Mouse (Mus musculus) lung, postnatal 0 days (tissue): ENCODE measurements at regions not wholly inside any gene's neighbourhood (a gene's known extent, or its start where the extent isn't known, plus 50 kb on each side); places are given as distances from the start of the nearest gene placed in this dataset.
A peak's percentile ranks its signal among the peaks of the same experiment; 100 is the strongest.

ENCODE experiments used
- ATAC-seq: fragments of 200-750 bp; cut with Nextera tagmentation; 2 replicates; pipeline ENCODE4 v1.8.0; 2017; ENCODE audit warnings: moderate library complexity
- DNase-seq: peaks from one replicate; pipeline ENCODE4 v3.0.0-alpha.2; 2016; ENCODE audit warnings: low spot score
- H3K27ac ChIP-seq: fragments of 300-500 bp; sonication (generic); 2 replicates; pipeline ENCODE4 v1.5.1; 2014; ENCODE audit warnings: antibody characterized with exemption, mild to moderate bottlenecking, low read length, mixed read lengths
- H3K27me3 ChIP-seq: fragments of 300-500 bp; sonication (generic); replicated peaks from 2 replicates; pipeline ENCODE4 v1.6.1; 2014; ENCODE audit warnings: low read length, mixed read lengths; ENCODE audit not compliant: insufficient read depth
- H3K36me3 ChIP-seq: fragments of 300-500 bp; sonication (generic); 2 replicates; pipeline ENCODE4 v1.6.1; 2014; ENCODE audit warnings: low read length, mixed read lengths; ENCODE audit not compliant: insufficient read depth
- H3K4me1 ChIP-seq: fragments of 300-500 bp; sonication (generic); 2 replicates; pipeline ENCODE4 v1.6.1; 2014; ENCODE audit warnings: antibody characterized with exemption, low read depth, low read length, mixed read lengths; ENCODE audit not compliant: insufficient read depth
- H3K4me2 ChIP-seq: fragments of 300-500 bp; sonication (generic); replicated peaks from 2 replicates; pipeline ENCODE4 v1.6.1; 2014; ENCODE audit warnings: low read depth, mild to moderate bottlenecking, low read length, moderate library complexity, mixed read lengths
- H3K4me3 ChIP-seq: fragments of 300-500 bp; sonication (generic); 2 replicates; pipeline ENCODE4 v1.5.1; 2014; ENCODE audit warnings: low read depth, low read length
- H3K9ac ChIP-seq: fragments of 300-500 bp; sonication (generic); replicated peaks from 2 replicates; pipeline ENCODE4 v1.6.1; 2014; ENCODE audit warnings: low read depth, mild to moderate bottlenecking
- H3K9me3 ChIP-seq: fragments of 300-500 bp; sonication (generic); 2 replicates; pipeline ENCODE4 v1.6.1; 2016; ENCODE audit warnings: low read length, mixed read lengths
- CTCF ChIP-seq: IDR thresholded peaks from 2 replicates; pipeline ENCODE4 v1.5.1; 2016; ENCODE audit warnings: antibody characterized with exemption, mild to moderate bottlenecking
- EP300 ChIP-seq: IDR thresholded peaks from 2 replicates; pipeline ENCODE4 v1.6.1; 2016; ENCODE audit warnings: antibody characterized with exemption, mild to moderate bottlenecking, control low read depth
- WGBS: fragments of 180-500 bp; shearing (Covaris S2); extraction: QIAGEN DNeasy Blood & Tissue Kit; methylation state at CpG from one replicate; pipeline ENCODE4 v1.1.7; 2014; 5-methylcytosine and 5-hydroxymethylcytosine counted together

GRCm38 (mm10) chr16:12764166-12764565, 345.3 kb upstream of the Ercc4 start:
- Histone ChIP-seq H3K4me2 (no peak overlapping the region), H3K4me1 (no peaks in the 10 kb centered on the region), H3K9ac (no peak overlapping the region), H3K9me3 (no peaks in the 10 kb centered on the region), H3K27ac (no peak overlapping the region), H3K36me3 (no peaks in the 10 kb centered on the region), H3K4me3 (no peak overlapping the region), H3K27me3 (no peaks in the 10 kb centered on the region)
- TF ChIP-seq EP300: no peak
- no peak for TF ChIP-seq CTCF
- 83% methylated on average over 1 of the region's 1 CpGs for WGBS
- no peak for DNase-seq
- no peak for ATAC-seq

GRCm38 (mm10) chr16:12764608-12765007, 344.9 kb upstream of the Ercc4 start:
- no peak for ATAC-seq

GRCm38 (mm10) chr16:12766846-12767245, 342.6 kb upstream of the Ercc4 start:
- H3K36me3 ChIP-seq: no peaks in the 10 kb centered on the region
- H3K4me3 ChIP-seq: no peak overlapping the region
- TF ChIP-seq CTCF: no peak
- H3K27ac ChIP-seq: no peak overlapping the region
- no peaks in the 10 kb centered on the region for H3K9me3 ChIP-seq
- DNase-seq (no peak), ATAC-seq (no peak)
- whole genome bisulfite sequencing: 83% methylated on average over 7 of the region's 7 CpGs
- H3K4me2 ChIP-seq: no peak overlapping the region
- H3K9ac ChIP-seq: no peak overlapping the region
- H3K4me1 ChIP-seq: no peaks in the 10 kb centered on the region
- no peaks in the 10 kb centered on the region for H3K27me3 ChIP-seq

More at GRCm38 (mm10) chr16:12764608-12765007, 344.9 kb upstream of the Ercc4 start:
- no peak overlapping the region for H3K9ac ChIP-seq
- 71% methylated on average over 1 of the region's 1 CpGs for WGBS
- H3K4me2 ChIP-seq: no peak overlapping the region
- DNase-seq: peak; percentile 14
- no peaks in the 10 kb centered on the region for H3K36me3 ChIP-seq
- no peak for TF ChIP-seq CTCF
- TF ChIP-seq EP300: no peak
- no peak overlapping the region for H3K27ac ChIP-seq
- H3K4me3 ChIP-seq: no peak overlapping the region
- no peaks in the 10 kb centered on the region for H3K4me1 ChIP-seq
- H3K9me3 ChIP-seq: no peaks in the 10 kb centered on the region
- no peaks in the 10 kb centered on the region for H3K27me3 ChIP-seq

GRCm38 (mm10) chr16:12768161-12768895, 341.2 kb upstream of the Ercc4 start:
- no peak overlapping the region for H3K4me3 ChIP-seq
- no peaks in the 10 kb centered on the region for H3K36me3 ChIP-seq
- no peaks in the 10 kb centered on the region for H3K4me1 ChIP-seq
- no peak overlapping the region for H3K4me2 ChIP-seq
- TF ChIP-seq EP300 (no peak), CTCF (no peak)
- ATAC-seq: no peak
- 68% methylated on average over 2 of the region's 2 CpGs for WGBS
- no peaks in the 10 kb centered on the region for H3K27me3 ChIP-seq
- no peak overlapping the region for H3K27ac ChIP-seq
- H3K9me3 ChIP-seq: no peaks in the 10 kb centered on the region
- no peak for DNase-seq
- no peak overlapping the region for H3K9ac ChIP-seq

- no peaks in the 10 kb centered on the region for H3K36me3 ChIP-seq
- no peaks in the 10 kb centered on the region for H3K4me1 ChIP-seq
- 89% methylated on average over 5 of the region's 5 CpGs for WGBS
- no peak overlapping the region for H3K4me2 ChIP-seq
- H3K9ac ChIP-seq: no peak overlapping the region
- H3K27me3 ChIP-seq: no peaks in the 10 kb centered on the region
- DNase-seq (no peak), ATAC-seq (no peak)
- H3K9me3 ChIP-seq: no peaks in the 10 kb centered on the region
- TF ChIP-seq CTCF (no peak), EP300 (no peak)
- no peak overlapping the region for H3K4me3 ChIP-seq
- H3K27ac ChIP-seq: no peak overlapping the region
Measured at GRCm38 (mm10) chr16:12770482-12770881, 339.0 kb upstream of the Ercc4 start.

- ATAC-seq (no peak), DNase-seq (no peak)
- Histone ChIP-seq H3K9ac (no peak overlapping the region), H3K27ac (no peak overlapping the region), H3K4me2 (no peak overlapping the region), H3K4me3 (no peak overlapping the region), H3K4me1 (no peaks in the 10 kb centered on the region), H3K36me3 (no peaks in the 10 kb centered on the region), H3K9me3 (no peaks in the 10 kb centered on the region), H3K27me3 (no peaks in the 10 kb centered on the region)
- 79% methylated on average over 5 of the region's 5 CpGs for WGBS
- TF ChIP-seq EP300 (no peak), CTCF (no peak)
Measured at GRCm38 (mm10) chr16:12772535-12772934, 336.9 kb upstream of the Ercc4 start.

- TF ChIP-seq EP300: no peak
- no peak for TF ChIP-seq CTCF
- Histone ChIP-seq H3K4me3 (no peak overlapping the region), H3K27ac (no peak overlapping the region), H3K9me3 (no peaks in the 10 kb centered on the region), H3K27me3 (no peaks in the 10 kb centered on the region), H3K36me3 (no peaks in the 10 kb centered on the region), H3K4me1 (no peaks in the 10 kb centered on the region), H3K4me2 (no peak overlapping the region), H3K9ac (no peak overlapping the region)
- DNase-seq: no peak
- ATAC-seq: no peak
- 60% methylated on average over 2 of the region's 2 CpGs for WGBS
Measured at GRCm38 (mm10) chr16:12775876-12776275, 333.6 kb upstream of the Ercc4 start.
